Mouse (Mus musculus) stomach, embryonic 16.5 days (tissue): ENCODE measurements around the gene Ubxn11. TPM values are rescaled to one million over a fixed set of nuclear protein-coding genes. Genes with fewer than 3 reads are reported as not detected.

Source experiments
- ATAC-seq: fragments of 200-750 bp; cut with Nextera tagmentation; 2 replicates; pipeline ENCODE4 v1.8.0; 2017; ENCODE audit warnings: moderate number of reproducible peaks, moderate TSS enrichment; ENCODE audit not compliant: insufficient read depth, low FRiP score
- H3K27ac ChIP-seq: fragments of 300-500 bp; sonication (generic); 2 replicates; pipeline ENCODE4 v1.5.1; 2014; ENCODE audit warnings: low read length
- H3K27me3 ChIP-seq: fragments of 300-500 bp; sonication (generic); 2 replicates; pipeline ENCODE4 v1.6.1; 2014; ENCODE audit warnings: low read length, control low read depth, mixed read lengths; ENCODE audit not compliant: control insufficient read depth, insufficient read depth
- H3K36me3 ChIP-seq: fragments of 300-500 bp; sonication (generic); 2 replicates; pipeline ENCODE4 v1.6.1; 2014; ENCODE audit warnings: low read length; ENCODE audit not compliant: control insufficient read depth, insufficient read depth
- H3K4me1 ChIP-seq: fragments of 300-500 bp; sonication (generic); 2 replicates; pipeline ENCODE4 v1.6.1; 2014; ENCODE audit warnings: low read length, control low read depth, mixed read lengths; ENCODE audit not compliant: control insufficient read depth, insufficient read depth
- H3K4me2 ChIP-seq: fragments of 300-500 bp; sonication (generic); 2 replicates; pipeline ENCODE4 v1.6.1; 2014; ENCODE audit warnings: low read depth, low read length, mixed read lengths
- H3K4me3 ChIP-seq: fragments of 300-500 bp; sonication (generic); replicated peaks from 2 replicates; pipeline ENCODE4 v1.5.1; 2014; ENCODE audit warnings: mild to moderate bottlenecking, low read length
- H3K9ac ChIP-seq: fragments of 300-500 bp; sonication (generic); 2 replicates; pipeline ENCODE4 v1.6.1; 2014; ENCODE audit warnings: low read length
- H3K9me3 ChIP-seq: fragments of 300-500 bp; sonication (generic); replicated peaks from 2 replicates; pipeline ENCODE4 v1.6.1; 2016; ENCODE audit warnings: low read length, control low read depth; ENCODE audit not compliant: control insufficient read depth
- WGBS: fragments of 180-500 bp; shearing (Covaris S2); extraction: QIAGEN DNeasy Blood & Tissue Kit; methylation state at CpG from one replicate; pipeline ENCODE4 v1.1.7; 2014; 5-methylcytosine and 5-hydroxymethylcytosine counted together
- polyA plus RNA-seq: library from polyadenylated mRNA; unstranded; fragments of >200 nt; fragmentation: Nextera tagmentation; extraction: Ambion mirVana; gene quantifications from 2 replicates; pipeline ENCODE4 v1.2.1, GENCODE M21; 2015

Gene Ubxn11
- polyA plus RNA-seq, 1 experiment from 2014 or later: 6.4 TPM

DNA sequence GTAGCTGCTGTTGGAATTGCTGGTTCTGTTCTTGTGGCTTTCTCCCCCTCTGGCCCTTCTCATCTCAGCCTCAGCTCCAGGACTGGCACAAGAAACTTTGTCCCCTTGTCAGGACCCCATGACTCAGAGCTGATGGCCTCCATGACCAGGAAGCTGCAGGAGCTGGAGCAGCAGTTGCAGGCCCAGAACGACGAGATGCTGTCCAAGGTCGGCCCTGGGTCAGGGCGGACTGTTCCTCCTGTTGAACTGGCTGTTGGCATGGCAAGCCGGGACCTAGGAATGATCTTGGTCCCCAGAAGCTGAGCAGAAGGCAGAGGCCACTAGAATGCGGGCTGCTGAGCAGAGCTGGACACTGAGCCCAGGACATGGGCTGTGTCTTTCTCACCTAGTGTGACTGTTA, 10.0 kb downstream of the Ubxn11 start:
- H3K9ac ChIP-seq: 0 out of 2 replicates have a peak overlapping the region, but pooled peaks have one; percentile 24
- ATAC-seq: no peak
- peaks cover 15% of the 10 kb centered on the region for H3K4me1 ChIP-seq
- no peaks in the 10 kb centered on the region for H3K27me3 ChIP-seq
- H3K27ac ChIP-seq: no peak overlapping the region
- no peak overlapping the region for H3K4me2 ChIP-seq
- H3K4me3 ChIP-seq: no peak overlapping the region
- H3K36me3 ChIP-seq: no peaks in the 10 kb centered on the region
- WGBS: 56% methylated on average over 6 of the region's 6 CpGs
- H3K9me3 ChIP-seq: no peaks in the 10 kb centered on the region

- no peak overlapping the region for H3K4me3 ChIP-seq
- no peak for ATAC-seq
- 54% methylated on average over 10 of the region's 10 CpGs for WGBS
Measured at GRCm38 (mm10) chr4:134113356-134113994, 11.1 kb downstream of the Ubxn11 start.

GRCm38 (mm10) chr4:134114038-134114437, 11.7 kb downstream of the Ubxn11 start:
- no peaks in the 10 kb centered on the region for H3K36me3 ChIP-seq
- peaks cover 15% of the 10 kb centered on the region for H3K4me1 ChIP-seq
- no peaks in the 10 kb centered on the region for H3K27me3 ChIP-seq
- H3K4me3 ChIP-seq: no peak overlapping the region
- H3K9me3 ChIP-seq: no peaks in the 10 kb centered on the region
- H3K27ac ChIP-seq: no peak overlapping the region
- no peak for ATAC-seq
- no peak overlapping the region for H3K9ac ChIP-seq
- 91% methylated on average over 4 of the region's 4 CpGs for WGBS
- H3K4me2 ChIP-seq: no peak overlapping the region

More at GRCm38 (mm10) chr4:134113356-134113994, 11.1 kb downstream of the Ubxn11 start:
- Histone ChIP-seq H3K27me3 (no peaks in the 10 kb centered on the region), H3K4me1 (peaks cover 15% of the 10 kb centered on the region), H3K27ac (no peak overlapping the region), H3K36me3 (no peaks in the 10 kb centered on the region), H3K9me3 (no peaks in the 10 kb centered on the region), H3K9ac (no peak overlapping the region), H3K4me2 (no peak overlapping the region)

DNA sequence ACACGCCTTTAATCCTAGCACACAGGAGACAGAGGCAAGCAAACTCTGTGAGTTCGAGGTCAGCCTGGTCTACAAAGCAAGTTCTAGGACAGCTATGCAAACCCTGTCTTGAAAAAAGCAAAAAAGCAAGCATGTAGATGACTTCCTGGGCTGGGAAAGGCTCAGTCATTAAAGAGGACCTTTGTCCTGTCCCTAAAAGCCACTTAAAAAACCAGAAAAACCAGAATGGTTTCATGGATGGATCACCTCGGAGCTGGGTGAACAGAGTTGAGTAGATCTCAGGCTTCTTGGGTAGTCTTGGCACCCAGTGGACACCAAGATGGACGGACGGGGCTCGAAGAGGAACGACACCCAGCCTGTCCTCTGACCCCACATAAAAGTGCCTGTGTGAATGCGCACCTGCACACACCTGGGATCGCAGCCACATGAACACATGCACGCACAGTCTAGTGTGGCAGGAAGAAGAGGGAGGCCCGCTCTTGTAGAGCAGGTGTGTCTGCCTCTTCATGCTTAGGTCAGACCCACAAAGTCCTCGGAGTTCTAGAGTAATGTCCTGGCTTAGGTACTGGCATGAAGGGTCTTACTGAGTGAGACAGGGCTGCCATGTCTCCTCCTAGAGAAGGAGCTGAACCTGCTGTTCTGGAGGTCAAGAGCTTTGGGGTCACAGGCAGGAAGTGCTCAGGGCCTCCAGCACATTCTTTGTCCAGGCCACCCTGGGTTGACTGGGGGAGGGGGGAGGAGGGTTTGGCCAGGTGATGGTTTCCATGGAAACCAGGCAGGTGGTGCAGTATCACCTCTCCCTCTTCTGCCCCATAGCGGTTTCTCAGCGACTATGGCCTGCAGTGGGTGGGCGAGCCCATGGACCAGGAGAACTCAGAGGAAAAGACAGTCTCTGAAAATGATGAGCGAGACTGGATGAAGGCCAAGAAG, 13.1 kb downstream of the Ubxn11 start:
- no peak overlapping the region for H3K4me3 ChIP-seq
- 75% methylated on average over 16 of the region's 16 CpGs for WGBS
- H3K4me1 ChIP-seq: peaks cover 15% of the 10 kb centered on the region
- H3K27ac ChIP-seq: no peak overlapping the region
- H3K27me3 ChIP-seq: no peaks in the 10 kb centered on the region
- no peak for ATAC-seq
- no peaks in the 10 kb centered on the region for H3K9me3 ChIP-seq
- H3K9ac ChIP-seq: no peak overlapping the region
- H3K36me3 ChIP-seq: no peaks in the 10 kb centered on the region
- H3K4me2 ChIP-seq: no peak overlapping the region

DNA sequence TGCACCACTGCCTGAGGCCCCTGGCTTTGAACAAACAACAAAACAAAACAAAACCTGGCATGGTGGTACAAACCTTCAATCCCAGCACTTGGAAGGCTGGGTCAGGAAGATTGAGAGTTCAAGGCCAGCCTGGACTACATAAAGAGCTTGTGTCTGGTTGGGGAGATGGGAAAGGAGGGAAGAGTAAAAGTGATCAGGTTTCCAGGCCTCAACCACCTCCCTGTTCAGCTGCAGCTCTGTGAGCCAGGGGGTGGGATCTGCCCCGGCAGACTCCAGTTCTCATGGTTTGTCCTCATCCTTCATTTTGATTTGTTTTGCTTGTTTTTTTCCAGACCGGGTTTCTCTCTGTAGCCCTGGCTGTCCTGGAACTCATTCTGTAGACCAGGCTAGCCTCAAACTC, 14.1 kb downstream of the Ubxn11 start:
- no peak for ATAC-seq
- H3K9ac ChIP-seq: no peak overlapping the region
- H3K27ac ChIP-seq: no peak overlapping the region
- H3K36me3 ChIP-seq: no peaks in the 10 kb centered on the region
- no peak overlapping the region for H3K4me3 ChIP-seq
- 59% methylated on average over 2 of the region's 2 CpGs for WGBS
- H3K4me1 ChIP-seq: peaks cover 19% of the 10 kb centered on the region
- no peaks in the 10 kb centered on the region for H3K9me3 ChIP-seq
- H3K27me3 ChIP-seq: no peaks in the 10 kb centered on the region
- H3K4me2 ChIP-seq: no peak overlapping the region

GRCm38 (mm10) chr4:134117012-134117411, 14.6 kb downstream of the Ubxn11 start:
- no peak for ATAC-seq
- no peak overlapping the region for H3K4me2 ChIP-seq
- no peaks in the 10 kb centered on the region for H3K36me3 ChIP-seq
- WGBS: 70% methylated on average over 8 of the region's 8 CpGs
- H3K4me3 ChIP-seq: no peak overlapping the region
- H3K27me3 ChIP-seq: no peaks in the 10 kb centered on the region
- no peaks in the 10 kb centered on the region for H3K9me3 ChIP-seq
- H3K9ac ChIP-seq: no peak overlapping the region
- H3K27ac ChIP-seq: no peak overlapping the region
- H3K4me1 ChIP-seq: peaks cover 22% of the 10 kb centered on the region

DNA sequence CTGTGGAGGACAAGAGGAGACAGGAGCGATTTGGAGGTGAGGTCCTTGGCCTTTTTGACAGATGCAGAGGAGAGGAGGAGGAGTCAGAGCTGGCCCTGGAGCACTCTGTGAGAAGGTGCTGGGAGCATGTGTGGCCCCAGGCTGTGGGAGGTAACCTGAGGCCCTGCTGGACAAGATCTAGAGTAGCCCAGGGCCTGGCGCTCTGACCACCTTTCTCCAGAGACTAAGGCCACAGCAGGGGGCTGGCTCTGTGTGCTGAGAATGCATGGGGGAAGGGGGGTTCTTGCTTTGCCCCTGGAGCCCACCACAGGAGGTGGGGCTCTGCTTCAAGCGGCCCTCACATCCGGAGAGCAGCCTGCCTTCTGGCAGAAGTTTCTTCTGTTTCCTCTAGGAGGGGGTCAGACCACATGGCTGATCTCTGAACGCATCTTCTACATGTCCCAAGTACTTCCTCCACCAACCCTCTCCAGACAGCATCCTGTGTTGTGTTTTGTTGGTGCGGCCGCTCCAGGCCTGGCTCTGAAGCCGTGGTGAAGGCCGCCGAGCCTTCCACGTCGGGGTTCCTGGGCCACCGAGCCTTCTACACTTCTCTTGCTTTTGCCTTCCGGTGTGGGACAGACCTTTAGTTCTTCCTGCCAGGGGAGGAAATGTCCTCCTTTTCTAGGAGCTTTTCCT, 15.9 kb downstream of the Ubxn11 start:
- no peak overlapping the region for H3K4me3 ChIP-seq
- no peak for ATAC-seq
- no peaks in the 10 kb centered on the region for H3K27me3 ChIP-seq
- WGBS: 59% methylated on average over 14 of the region's 14 CpGs
- H3K27ac ChIP-seq: peak overlapping the region; percentile 19; the same call in 1 of the 2 replicates
- H3K9ac ChIP-seq: no peak overlapping the region
- no peak overlapping the region for H3K4me2 ChIP-seq
- no peaks in the 10 kb centered on the region for H3K9me3 ChIP-seq
- no peaks in the 10 kb centered on the region for H3K36me3 ChIP-seq
- peaks cover 27% of the 10 kb centered on the region for H3K4me1 ChIP-seq

DNA sequence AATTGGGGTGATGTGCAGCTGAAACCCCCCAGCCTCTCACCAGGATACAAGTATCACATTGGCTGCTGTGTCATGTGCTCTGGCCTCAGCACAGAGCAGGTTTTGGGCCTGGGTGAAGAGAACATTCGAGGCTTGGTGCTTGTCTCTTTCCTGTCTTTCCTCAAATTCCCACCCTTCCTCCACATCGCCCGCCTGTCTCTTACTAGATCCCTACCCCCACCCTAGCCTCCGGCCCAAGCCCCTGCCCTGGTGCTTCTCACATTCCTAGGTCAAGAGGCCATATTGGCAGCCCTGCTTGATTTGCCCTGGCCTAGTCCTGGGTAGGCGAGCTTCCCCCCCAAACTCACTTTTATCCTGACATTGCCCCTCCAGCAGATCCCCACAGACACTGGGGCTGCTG, 16.7 kb downstream of the Ubxn11 start:
- Histone ChIP-seq H3K27ac (no peak overlapping the region), H3K9ac (no peak overlapping the region), H3K27me3 (no peaks in the 10 kb centered on the region), H3K4me1 (peaks cover 19% of the 10 kb centered on the region; the same call in 1 of the 2 replicates), H3K36me3 (no peaks in the 10 kb centered on the region), H3K4me2 (no peak overlapping the region), H3K9me3 (no peaks in the 10 kb centered on the region), H3K4me3 (no peak overlapping the region)
- 73% methylated on average over 5 of the region's 5 CpGs for WGBS
- no peak for ATAC-seq

DNA sequence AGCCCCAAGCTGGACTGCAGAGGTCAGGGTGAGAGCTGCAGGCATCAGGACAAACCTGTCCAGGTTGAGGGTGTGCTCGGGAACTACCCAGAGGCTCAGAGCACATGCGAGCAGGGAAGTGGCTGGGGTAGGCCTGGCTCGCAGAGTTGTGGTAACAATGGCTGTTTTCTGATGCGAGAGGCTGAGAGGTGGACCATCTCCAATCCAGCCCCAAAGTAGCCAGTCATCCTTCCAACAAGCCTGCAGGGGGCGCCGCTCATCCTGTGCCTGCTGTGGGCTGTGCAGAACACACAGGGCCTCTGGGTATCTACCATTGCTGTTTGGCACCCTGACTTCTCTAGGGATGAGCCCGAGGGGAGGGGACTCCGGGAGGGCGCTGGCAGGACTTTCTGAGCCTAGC, 17.3 kb downstream of the Ubxn11 start:
- Histone ChIP-seq H3K4me3 (no peak overlapping the region), H3K4me1 (peaks cover 18% of the 10 kb centered on the region; the same call in 1 of the 2 replicates), H3K27ac (no peak overlapping the region), H3K9ac (no peak overlapping the region), H3K9me3 (no peaks in the 10 kb centered on the region), H3K36me3 (no peaks in the 10 kb centered on the region), H3K4me2 (no peak overlapping the region), H3K27me3 (no peaks in the 10 kb centered on the region)
- no peak for ATAC-seq
- 54% methylated on average over 9 of the region's 9 CpGs for WGBS
